Mouse (Mus musculus): Measurements from ENCODE around the gene Phf21a.

The Phf21a gene

DNA sequence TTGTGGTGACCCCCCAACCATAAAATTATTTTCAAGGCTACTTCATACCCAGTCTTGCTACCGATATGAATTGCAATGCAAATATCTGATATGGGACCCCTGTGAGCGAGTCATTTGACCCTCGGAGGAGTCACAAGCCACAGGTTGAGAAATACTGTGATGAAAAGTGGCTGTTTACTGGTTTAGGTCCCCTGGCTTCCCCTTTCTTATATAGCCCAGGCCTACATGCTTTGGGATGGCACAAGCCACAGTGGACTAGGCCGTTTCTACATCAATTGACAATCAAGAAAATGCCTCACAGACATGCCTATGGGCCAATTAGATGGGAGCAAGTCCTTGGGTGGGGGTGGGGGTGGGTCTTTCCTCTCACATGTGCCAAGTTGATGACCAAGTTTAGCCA, 80.3 kb downstream of the Phf21a start:
- in situ Hi-C loops (cut with MboI, MseI), result no loop called here

DNA sequence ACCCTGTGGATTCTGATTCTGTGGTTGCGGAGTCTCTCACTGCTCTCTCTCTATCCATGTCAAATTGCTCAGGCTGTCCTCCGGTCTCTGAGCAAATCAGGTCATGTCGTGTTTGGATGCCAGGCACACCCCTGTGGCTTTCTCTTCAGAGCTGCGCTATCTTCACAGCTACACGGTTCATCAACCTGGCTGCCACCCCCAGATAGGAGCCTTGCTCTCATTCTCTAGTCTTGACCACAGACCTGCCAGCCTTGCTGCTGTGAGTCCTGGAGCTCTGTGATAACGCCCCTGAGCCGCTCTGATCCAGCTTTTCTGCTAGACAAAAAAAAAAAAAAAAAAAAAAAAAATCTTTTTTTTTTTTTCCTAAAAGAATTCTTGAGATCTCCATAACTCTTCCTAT, 81.3 kb downstream of the Phf21a start:
- in situ Hi-C loops (cut with MboI, MseI), result no loop called here

DNA sequence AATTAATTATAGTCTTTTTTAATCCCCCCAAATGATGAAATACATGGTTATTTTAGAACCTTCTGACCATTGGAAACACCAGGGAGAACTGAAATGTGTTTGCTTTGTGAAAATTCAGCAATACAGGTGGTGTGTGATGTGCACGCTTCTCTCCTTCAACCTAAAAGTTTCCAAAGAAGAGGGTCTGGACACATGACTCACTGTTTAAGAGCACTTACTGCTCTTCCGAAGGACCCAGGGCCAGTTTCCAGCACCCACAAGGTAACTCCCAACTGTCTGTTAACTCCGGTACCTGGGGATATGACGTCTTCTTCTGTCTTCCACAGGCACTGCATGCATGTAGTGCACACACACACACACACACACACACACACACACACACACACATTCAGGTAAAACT, 82.1 kb downstream of the Phf21a start:
- in situ Hi-C loops (cut with MboI, MseI), result no loop called here

DNA sequence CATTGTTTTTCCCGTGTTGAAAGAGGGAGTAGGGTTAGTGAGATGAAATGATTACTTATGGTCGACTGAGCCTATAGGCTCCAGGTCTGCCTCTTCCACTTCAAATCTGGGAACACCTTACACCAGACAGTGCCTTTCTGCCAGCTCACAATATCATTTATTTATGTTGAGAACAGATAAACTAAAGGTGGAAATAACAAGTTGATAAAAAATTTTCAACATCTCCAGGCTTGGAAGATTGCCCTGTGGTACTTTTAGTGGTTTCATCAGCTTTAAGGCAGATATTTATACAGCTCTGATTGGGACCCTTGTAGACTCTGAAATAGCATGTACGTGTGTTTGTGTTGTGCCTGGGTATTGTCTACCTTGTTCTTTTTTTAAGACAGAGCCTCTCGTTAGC, 83.4 kb downstream of the Phf21a start:
- in situ Hi-C loops (cut with MboI, MseI), result no loop called here

DNA sequence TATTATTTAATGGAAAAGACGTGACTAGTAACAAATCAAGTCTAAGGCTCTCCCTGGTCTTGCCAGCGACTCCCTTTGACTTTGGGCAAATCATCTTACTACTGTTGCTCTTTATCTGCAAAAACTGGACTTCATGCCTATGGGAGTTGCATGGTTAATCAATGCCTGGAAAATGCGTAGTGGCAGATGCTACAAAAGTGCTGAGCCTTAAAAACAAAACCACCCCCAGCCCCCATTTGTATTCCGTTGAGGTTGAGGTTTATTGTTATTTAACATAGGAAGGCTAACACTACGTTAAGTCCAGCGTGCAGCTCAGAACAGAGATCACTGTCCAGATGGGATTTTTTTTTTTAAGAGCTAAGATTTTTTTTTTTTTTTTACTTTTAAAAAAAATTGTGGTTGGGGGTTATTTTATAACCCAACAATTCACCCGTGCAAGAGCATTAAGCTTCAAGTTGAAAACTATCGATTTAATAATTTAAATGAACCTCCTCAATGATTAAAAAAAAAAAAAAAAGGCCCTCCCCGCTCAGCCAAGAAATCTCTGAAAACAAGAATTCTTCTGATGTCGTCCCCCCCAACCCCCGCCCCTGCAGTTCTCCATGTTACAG, 89.3 kb downstream of the Phf21a start:
- in situ Hi-C loops (cut with MboI, MseI), result no loop called here

DNA sequence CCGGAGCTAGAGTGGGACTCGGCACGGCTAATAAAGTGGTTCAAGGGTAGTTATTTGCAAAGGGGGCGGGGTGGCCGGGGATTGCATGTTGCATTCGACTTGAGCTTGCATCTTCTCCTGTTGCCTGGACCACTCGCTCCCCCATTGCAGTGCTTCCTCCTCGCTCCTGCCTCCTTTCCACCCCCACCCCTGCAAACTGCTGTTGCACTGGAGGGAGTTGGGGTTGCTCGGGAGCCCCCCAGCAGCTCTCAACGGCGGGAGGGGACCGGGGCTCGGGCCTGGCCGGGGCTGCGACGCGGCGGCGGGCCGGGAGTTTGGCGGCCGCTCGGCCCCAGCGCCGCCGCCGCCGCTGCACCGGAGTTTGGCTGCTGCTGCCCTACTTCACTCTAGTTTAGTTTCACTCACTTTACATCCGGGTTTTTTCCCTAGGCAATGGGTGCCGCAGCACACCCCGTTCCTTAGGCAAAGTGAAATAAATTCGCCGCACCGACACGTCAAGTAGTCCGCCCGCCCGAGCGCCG, 90.1 kb downstream of the Phf21a start:
- in situ Hi-C loops (cut with MboI, MseI), result no loop called here

DNA sequence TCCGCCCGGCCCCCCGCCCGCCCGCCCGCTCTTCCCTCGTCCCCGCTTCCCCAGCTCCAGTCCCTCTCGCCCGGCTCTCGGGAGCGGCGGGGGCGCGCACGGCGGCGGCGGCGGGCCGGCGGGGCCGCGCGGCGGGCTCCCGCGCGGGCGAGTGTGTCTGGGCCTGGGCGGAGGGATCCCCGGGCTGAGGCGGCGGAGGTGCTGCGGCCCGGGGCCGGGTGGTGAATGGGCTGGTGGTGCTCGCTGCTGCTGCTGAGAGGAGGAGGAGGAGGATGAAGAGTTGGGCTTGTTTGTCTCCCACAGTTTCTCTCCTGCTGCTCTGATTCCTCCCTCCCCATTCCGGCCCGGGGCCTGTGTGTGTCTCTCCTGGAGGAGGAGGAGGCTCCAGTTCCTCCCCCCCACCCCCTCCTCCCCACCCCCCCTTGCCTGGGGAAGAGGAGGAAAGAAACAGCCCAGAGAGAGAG, 90.7 kb downstream of the Phf21a start:
- in situ Hi-C loops (cut with MboI, MseI), result no loop called here

DNA sequence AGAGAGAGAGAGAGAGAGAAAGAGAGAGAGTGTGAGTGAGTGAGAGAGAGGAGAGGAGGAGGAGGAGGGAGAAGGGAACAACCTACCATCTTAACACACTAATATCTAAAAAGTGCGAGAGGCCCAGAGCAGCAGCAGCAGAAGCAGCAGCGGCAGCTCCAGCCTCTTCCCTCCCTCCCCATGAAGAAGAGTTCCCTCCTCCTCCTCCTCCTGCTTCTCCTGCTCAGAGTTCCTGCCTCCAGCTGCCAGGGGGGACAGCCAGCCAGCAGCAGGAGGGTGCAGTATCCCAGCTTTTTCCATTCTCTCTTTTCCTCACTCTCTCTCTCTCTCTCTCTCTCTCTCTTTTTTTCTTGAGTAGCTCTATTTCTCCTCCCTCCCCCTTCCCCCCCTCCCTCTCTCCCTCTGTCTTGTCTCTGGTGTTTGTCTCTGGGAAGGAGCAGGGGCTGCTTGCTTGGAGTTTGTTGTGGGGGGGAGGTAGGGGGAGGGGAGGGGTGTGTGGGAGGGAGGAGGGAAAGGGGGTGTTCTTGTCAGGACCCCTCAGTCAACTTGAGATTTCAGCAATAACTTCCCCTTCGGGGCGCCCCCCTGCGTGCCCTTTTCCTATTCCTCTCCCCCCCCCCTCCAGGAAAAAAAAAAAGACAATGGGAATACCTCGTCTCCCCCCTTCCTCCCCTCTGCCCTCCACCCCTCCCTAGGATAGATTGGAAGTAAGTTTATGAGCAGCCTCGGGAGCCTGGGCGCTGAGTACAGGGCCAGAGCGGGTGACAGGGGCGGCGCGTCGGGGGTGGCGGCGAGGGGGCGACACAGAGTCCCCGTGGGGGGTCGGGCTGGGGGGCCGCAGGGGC, 91.4 kb downstream of the Phf21a start:
- in situ Hi-C loops (cut with MboI, MseI), result no loop called here

DNA sequence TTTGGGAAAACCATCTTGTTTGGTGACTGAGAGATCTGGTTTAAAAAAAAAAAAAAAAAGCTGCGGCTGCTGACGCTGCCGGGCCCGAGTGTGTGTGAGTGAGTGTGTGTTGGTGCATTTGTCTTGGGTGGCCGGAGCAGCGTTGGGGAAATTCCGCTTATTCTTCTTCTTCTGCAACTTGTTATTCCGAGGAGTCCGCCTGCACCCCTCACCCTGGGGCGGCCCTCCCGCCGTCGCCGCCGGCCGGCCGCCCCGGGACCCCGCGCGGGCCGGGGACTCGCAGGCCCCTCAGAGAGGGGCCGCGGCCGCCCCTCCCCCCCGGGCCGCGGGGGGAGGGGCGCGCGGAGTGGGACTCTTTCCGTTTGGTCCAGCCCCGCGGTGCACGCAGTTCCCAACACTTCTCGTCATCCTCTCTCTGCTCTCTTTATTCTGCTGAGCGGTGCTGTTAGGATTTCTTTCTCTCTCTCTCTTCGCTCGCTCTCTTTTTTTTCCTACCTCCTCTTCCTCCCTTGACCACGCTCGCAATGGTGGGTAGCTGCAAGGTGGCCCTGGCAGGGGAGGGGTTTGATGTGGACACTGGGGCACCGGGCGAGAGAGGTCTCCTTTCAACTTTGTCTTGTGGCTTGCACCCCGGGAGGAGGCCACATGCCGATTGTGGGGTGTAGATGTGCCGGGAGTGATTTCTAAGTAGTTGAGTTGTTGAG, 92.3 kb downstream of the Phf21a start:
- in situ Hi-C loops (cut with MboI, MseI), result no loop called here

DNA sequence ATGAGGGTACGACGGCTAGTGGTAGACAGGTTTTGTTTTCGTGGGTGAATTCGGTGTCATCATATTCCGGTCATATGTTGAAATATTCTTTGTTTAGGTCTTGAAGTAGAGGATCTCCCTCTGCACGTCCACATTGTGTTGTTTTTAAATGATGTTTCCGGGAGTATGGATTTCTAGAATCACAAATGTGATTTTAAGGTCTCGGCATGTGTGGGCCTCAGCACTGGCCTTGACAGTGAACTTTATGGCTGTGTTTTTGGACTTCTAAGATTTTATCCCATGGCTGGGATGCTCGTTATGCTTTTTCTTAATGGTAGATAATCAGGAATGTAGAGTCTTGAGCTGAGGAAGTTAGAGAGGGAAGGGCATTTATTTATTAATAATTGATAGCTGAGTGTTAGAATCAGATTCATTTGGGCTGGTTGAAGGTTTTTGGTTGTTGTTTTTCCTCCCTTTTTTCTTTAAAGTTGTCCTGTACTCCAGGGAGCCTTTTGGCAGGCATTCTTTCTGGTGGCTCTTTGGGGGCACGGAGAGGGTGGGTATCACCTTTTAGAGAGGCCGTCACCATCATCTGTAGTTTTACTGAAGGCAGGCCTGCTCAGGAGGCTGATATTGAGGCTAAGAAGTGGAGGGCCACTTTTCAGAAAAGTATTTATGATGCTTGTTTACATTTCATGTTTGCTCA, 93.0 kb downstream of the Phf21a start:
- in situ Hi-C loops (cut with MboI, MseI), result no loop called here

DNA sequence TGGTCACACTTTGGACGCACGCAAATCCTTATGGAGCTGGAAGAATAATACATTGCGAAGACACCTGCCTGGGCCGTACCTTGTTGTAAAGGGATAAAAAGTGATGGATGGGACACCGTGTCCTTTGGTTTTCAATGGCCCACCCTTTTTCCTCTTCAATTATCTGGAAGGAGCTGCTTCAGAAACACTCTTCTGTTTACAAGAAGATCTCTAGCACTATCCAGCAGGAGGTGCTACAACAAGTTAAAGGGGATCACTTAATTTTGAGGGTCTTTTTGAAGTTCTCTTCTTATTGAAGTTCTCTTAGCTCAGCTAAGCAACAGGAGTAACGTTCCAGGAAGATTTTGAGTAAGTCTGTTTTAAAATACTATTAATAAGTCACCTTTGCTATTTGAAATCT, 94.1 kb downstream of the Phf21a start:
- in situ Hi-C loops (cut with MboI, MseI), result no loop called here

DNA sequence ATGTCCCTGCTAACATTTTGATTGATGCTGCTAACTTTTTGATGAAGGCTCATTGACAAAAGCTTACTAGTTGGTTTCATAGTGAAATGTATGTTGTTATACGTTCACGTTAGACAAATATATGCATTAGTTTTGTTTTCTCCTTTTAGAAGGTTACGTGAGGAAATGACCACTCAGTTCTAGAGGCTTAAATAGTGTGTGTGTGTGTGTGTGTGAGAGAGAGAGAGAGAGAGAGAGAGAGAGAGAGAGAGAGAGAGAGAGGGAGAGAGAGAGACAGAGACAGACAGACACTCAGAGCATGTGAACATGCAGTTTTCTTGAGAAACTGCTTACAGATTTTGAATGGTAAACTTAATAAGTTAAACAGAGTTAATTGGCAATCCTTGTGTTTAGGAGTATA, 95.8 kb downstream of the Phf21a start:
- in situ Hi-C loops (cut with MboI, MseI), result no loop called here

DNA sequence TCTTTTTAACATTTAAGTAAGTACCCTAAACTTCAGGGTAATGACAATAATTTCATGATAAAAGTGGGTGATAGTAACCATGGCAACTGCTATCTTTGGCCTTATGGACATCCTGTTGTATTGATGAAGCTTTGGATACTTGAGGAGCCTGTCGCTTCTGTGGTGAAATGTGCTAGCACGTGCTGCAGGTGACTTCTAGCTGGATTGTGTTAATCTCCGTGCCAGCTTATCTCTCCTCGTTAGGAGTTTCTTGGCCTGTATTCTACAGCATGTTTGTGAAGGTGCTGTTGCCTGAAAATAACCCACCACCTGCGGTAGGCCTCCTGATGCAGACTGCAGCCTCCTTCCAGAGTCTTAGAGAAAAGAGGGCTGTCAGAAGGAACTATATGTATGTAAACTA, 98.0 kb downstream of the Phf21a start:
- in situ Hi-C loops (cut with MboI, MseI), result no loop called here

DNA sequence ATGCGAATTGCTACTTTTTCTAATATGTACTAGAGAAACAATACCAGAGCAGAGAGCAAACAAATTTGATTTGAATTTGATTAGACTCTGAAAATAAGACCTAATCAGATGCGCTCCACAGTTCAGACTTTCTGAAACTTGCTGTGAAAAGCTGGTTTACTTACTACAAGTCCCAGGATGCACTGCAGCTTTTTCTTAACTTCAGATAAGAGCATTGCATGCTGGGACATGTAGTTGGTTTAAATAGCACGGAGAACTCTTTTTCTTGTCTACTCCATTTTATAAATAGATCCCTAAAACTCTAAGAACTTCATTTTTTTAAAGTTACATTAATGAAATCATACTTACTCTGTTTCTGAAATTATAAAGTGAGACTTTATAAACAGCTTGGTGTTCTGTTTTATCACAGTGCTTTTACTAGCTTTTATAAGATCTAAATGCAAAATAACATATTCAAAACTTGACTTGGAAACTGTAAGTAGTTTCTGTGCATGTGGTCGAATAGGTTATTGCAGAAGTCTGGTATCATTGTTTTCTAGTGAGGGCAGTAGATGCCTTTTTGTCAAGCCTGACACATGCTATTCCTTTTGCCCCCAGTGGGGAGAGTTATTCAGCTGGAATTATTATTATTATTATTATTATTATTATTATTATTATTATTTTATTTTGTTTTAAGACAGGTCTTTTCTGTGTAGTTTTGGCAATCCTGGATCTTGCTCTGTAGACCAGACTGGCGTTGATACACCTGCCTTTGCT, 99.1 kb downstream of the Phf21a start:
- in situ Hi-C loops (cut with MboI, MseI), result no loop called here

DNA sequence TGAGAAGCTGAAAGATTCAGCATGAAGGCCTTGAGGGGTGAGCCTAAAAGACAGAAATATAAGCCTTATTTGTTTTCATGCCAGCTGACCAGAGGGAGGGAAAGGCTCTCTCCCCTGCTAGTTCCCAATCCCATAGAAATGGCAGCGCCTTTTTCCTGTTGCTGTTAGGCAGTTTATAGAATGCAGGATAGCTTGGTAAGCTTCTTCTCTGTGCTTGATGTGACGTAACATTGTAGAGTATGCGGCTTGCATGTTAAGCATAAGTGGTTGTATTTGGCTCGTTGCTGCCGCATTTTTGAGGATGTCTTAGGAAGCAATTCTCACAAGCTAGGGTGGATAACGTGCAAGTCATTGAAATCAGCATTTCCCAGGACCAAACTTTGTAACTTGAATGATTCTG, 105.2 kb downstream of the Phf21a start:
- in situ Hi-C loops (cut with MboI, MseI), result no loop called here

DNA sequence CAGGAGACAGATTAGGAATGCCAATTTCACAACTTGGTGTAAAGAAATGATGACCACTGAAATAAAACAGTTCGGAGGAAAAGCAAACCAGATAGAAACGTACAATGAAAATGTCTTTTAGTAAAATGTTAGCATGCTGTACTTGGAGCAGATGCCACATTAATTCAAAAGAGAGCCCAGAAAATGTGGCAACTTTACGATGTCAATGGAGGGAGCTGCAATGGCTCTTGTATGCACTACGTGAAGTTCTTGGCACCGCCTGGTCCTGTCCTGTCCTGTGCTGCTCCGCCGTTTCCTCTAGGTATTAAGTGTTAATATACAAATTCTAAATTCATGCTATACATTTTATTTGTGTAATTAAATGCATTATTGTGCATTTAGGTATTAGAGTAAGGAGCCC, 105.8 kb downstream of the Phf21a start:
- in situ Hi-C loops (cut with MboI, MseI), result no loop called here

DNA sequence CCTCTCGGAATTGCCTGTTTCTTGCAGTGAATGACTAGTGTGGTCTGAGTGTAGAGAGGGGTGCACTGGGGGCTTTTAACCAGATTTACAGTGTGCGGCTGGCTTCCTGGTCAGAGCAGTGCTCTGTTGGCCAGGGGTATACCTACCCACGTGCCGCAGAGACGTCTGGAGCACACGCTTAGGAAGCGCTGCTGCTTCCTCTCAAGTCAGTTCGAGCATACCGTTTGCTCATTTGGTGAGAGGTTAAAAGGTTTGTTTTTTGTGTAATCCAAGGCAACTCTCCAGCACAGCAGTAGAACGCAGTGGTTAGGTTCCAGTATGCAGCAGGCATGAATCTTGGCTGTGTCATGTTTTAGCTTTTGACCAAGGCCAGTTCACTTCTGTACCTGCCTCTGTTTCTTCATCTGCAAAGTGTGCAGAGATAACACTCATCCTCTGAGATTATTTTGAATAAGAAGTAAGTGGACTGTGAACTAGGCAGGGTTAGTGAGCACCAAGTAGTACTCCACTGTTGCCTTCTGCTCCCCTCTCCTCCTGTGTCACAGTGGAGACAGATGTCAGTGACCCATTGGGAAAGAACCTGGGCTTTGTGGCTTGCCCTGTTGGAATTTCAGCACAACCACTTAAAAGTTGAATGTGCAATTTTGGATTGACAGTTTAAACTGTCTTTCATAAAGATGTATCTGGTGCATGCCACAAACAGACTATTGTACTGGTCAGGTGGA, 106.8 kb downstream of the Phf21a start:
- in situ Hi-C loops (cut with MboI, MseI), result no loop called here

DNA sequence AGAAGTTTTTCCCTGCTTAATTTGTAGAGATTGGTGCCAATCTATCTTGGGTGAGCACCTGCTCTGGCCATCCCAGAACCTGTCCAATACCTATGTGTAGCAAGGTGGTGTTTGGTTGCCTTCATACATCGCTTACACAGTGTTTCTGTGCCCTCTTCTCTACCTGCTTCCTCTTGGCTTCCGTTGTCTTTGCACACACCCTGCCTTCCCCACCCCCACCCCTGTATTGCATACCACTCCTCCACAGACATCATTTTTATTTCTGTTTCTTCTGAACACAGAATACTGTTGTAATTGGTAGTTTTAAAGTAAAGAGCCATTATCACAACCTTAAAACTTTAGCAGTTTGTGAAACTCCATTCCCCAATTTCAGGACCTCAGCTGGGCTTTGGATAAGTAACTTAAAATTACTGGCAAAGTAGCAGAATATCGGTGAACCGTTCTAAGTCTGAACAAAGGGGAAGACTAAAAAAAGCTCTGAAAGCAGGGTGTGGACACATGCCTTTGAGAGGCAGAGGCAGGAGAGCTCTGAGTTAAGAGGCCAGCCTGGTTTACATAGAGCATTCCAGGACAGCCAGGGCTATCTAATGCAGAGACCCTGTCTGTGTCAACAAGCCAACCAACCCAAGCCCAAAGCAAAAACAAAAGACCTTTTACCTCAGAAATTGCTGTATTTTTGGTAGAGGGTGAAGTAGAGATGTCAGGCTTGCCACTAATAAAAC, 109.6 kb downstream of the Phf21a start:
- in situ Hi-C loops (cut with MboI, MseI), result no loop called here

DNA sequence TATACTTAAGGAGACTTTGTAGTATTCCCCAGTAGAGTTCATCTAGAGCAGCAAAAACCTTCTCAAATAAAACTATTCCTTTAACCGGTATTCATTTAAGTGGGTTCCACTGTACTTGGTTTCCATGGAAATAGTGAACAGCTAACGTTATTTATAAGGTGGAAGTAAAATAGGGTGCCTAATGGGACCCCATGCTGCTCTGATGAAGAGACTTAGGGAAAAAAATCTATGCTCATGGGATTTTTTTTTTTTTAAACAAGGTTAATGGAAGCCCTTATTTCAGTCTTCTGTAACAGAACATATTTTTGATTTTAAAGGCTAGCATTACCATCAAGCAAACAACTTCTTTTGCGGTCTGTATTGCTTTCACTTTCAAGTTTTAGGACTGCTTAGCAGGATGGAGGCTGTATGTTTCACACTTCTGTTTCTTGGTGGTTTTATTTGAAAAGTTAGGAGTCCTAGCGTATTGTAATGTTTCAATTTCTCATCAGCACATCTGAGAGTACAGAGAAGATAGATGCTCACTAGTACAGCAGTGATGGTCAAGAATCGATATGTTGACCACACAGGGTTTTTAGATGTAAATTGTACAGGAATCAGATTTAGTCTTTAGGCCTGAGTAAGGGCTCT, 112.2 kb downstream of the Phf21a start:
- in situ Hi-C loops (cut with MboI, MseI), result no loop called here
